Mouse (Mus musculus) hindbrain, embryonic 10.5 days (tissue): ENCODE data around the gene Cep128. TPM values are rescaled to one million over a fixed set of nuclear protein-coding genes. Genes with fewer than 3 reads are reported as not detected.

Source experiments
- DNase-seq: peaks from one replicate; pipeline ENCODE4 v3.0.0-alpha.2; 2017; ENCODE audit warnings: low spot score
- H3K27ac ChIP-seq: fragments of 300-500 bp; sonication (generic); 2 replicates; pipeline ENCODE4 v1.5.1; 2016; ENCODE audit warnings: mild to moderate bottlenecking, moderate library complexity
- H3K27me3 ChIP-seq: fragments of 300-500 bp; sonication (generic); 2 replicates; pipeline ENCODE4 v1.6.1; 2016; ENCODE audit warnings: mild to moderate bottlenecking; ENCODE audit not compliant: poor library complexity, insufficient read depth, severe bottlenecking
- H3K36me3 ChIP-seq: fragments of 300-500 bp; sonication (generic); 2 replicates; pipeline ENCODE4 v1.6.1; 2016; ENCODE audit warnings: mild to moderate bottlenecking, moderate library complexity
- H3K4me1 ChIP-seq: fragments of 300-500 bp; sonication (generic); replicated peaks from 2 replicates; pipeline ENCODE4 v1.6.1; 2016; ENCODE audit warnings: mild to moderate bottlenecking
- H3K4me3 ChIP-seq: fragments of 300-500 bp; sonication (generic); 2 replicates; pipeline ENCODE4 v1.5.1; 2016; ENCODE audit warnings: mild to moderate bottlenecking, moderate library complexity
- H3K9me3 ChIP-seq: fragments of 300-500 bp; sonication (generic); 2 replicates; pipeline ENCODE4 v1.6.1; 2016; ENCODE audit warnings: mild to moderate bottlenecking, moderate library complexity
- WGBS: fragments of 180-500 bp; shearing (Covaris S2); methylation state at CpG from one replicate; pipeline ENCODE4 v1.1.7; 2016; 5-methylcytosine and 5-hydroxymethylcytosine counted together
- polyA plus RNA-seq: library from polyadenylated mRNA; unstranded; fragments of >200 nt; fragmentation: Nextera tagmentation; extraction: Ambion mirVana; gene quantifications from 2 replicates; pipeline ENCODE4 v1.2.1, GENCODE M21; 2016

The Cep128 gene
- polyA plus RNA-seq, result 9.0 and 10.4 TPM in 2 replicates

GRCm38 (mm10) chr12:91384281-91385017, at the start of gene Cep128, which contains the start of gene Tshr:
Gene Cep128, minus strand, starts transcription at chr12:91384409.
Gene Tshr, plus strand, starts transcription at chr12:91384563.
- Histone ChIP-seq H3K27ac (peak within 1 kb of the TSS; percentile 82), H3K4me3 (peak within 1 kb of the TSS; percentile 79), H3K27me3 (no peaks in the 10 kb centered on the region), H3K36me3 (no peaks in the 10 kb centered on the region), H3K4me1 (peaks cover 16% of the 10 kb centered on the region), H3K9me3 (no peaks in the 10 kb centered on the region)
- WGBS, result 2% methylated on average over 27 of the region's 27 CpGs
- DNase-seq, result peak; percentile 96

GRCm38 (mm10) chr12:91427129-91427528, 42.9 kb upstream of the Cep128 start:
- peaks cover 12% of the 10 kb centered on the region for H3K4me1 ChIP-seq
- H3K36me3 ChIP-seq, result no peaks in the 10 kb centered on the region
- no peak overlapping the region for H3K27ac ChIP-seq
- no peaks in the 10 kb centered on the region for H3K9me3 ChIP-seq
- no peaks in the 10 kb centered on the region for H3K27me3 ChIP-seq
- DNase-seq, result peak; percentile 10
- 36% methylated on average over 2 of the region's 2 CpGs for WGBS
- no peak overlapping the region for H3K4me3 ChIP-seq

- 17% methylated on average over 4 of the region's 4 CpGs for WGBS
- Histone ChIP-seq H3K27me3 (no peaks in the 10 kb centered on the region), H3K9me3 (no peaks in the 10 kb centered on the region), H3K36me3 (no peaks in the 10 kb centered on the region), H3K4me1 (peaks cover 12% of the 10 kb centered on the region), H3K27ac (no peak overlapping the region), H3K4me3 (no peak overlapping the region)
- DNase-seq, result no peak
Observed at GRCm38 (mm10) chr12:91426499-91426898, 42.3 kb upstream of the Cep128 start.

GRCm38 (mm10) chr12:91423125-91423820, 39.1 kb upstream of the Cep128 start:
- DNase-seq, result peak; percentile 10
- Histone ChIP-seq H3K27ac (no peak overlapping the region), H3K9me3 (no peaks in the 10 kb centered on the region), H3K4me3 (no peak overlapping the region), H3K27me3 (no peaks in the 10 kb centered on the region), H3K4me1 (peaks cover 12% of the 10 kb centered on the region), H3K36me3 (no peaks in the 10 kb centered on the region)
- WGBS, result 77% methylated on average over 11 of the region's 11 CpGs

- DNase-seq, result no peak
- Histone ChIP-seq H3K4me3 (no peak overlapping the region), H3K27me3 (peaks cover 3% of the 10 kb centered on the region; the same call in 1 of the 2 replicates), H3K9me3 (no peaks in the 10 kb centered on the region), H3K36me3 (no peaks in the 10 kb centered on the region), H3K4me1 (peaks cover 2% of the 10 kb centered on the region), H3K27ac (no peak overlapping the region)
- WGBS, result 76% methylated on average over 9 of the region's 9 CpGs
Observed at GRCm38 (mm10) chr12:91421272-91421671, 37.1 kb upstream of the Cep128 start.

- no peak overlapping the region for H3K27ac ChIP-seq
- H3K4me3 ChIP-seq, result no peak overlapping the region
- H3K27me3 ChIP-seq, result peaks cover 3% of the 10 kb centered on the region; the same call in 1 of the 2 replicates
- H3K9me3 ChIP-seq, result no peaks in the 10 kb centered on the region
- no peaks in the 10 kb centered on the region for H3K36me3 ChIP-seq
- WGBS, result 52% methylated on average over 7 of the region's 7 CpGs
- no peaks in the 10 kb centered on the region; the same call in 1 of the 2 replicates for H3K4me1 ChIP-seq
- peak; percentile 55 for DNase-seq
Observed at GRCm38 (mm10) chr12:91418791-91419190, 34.6 kb upstream of the Cep128 start.

- Histone ChIP-seq H3K9me3 (no peaks in the 10 kb centered on the region), H3K4me1 (peaks cover 15% of the 10 kb centered on the region), H3K4me3 (no peak overlapping the region), H3K36me3 (no peaks in the 10 kb centered on the region), H3K27me3 (peaks cover 4% of the 10 kb centered on the region), H3K27ac (no peak overlapping the region)
- 92% methylated on average over 7 of the region's 7 CpGs for WGBS
- DNase-seq, result no peak
Observed at GRCm38 (mm10) chr12:91416828-91417227, 32.6 kb upstream of the Cep128 start.

- no peak for DNase-seq
- Histone ChIP-seq H3K27me3 (peaks cover 11% of the 10 kb centered on the region), H3K27ac (no peak overlapping the region), H3K4me3 (no peak overlapping the region), H3K4me1 (peaks cover 15% of the 10 kb centered on the region), H3K9me3 (no peaks in the 10 kb centered on the region), H3K36me3 (no peaks in the 10 kb centered on the region)
- 81% methylated on average over 6 of the region's 6 CpGs for WGBS
Observed at GRCm38 (mm10) chr12:91415112-91415511, 30.9 kb upstream of the Cep128 start.

- DNase-seq, result peak; percentile 9
- Histone ChIP-seq H3K27me3 (peaks cover 10% of the 10 kb centered on the region), H3K4me1 (peaks cover 15% of the 10 kb centered on the region), H3K27ac (no peak overlapping the region), H3K9me3 (no peaks in the 10 kb centered on the region), H3K4me3 (no peak overlapping the region), H3K36me3 (no peaks in the 10 kb centered on the region)
- WGBS, result 42% methylated on average over 7 of the region's 7 CpGs
Observed at GRCm38 (mm10) chr12:91412461-91413182, 28.4 kb upstream of the Cep128 start.

GRCm38 (mm10) chr12:91410306-91410705, 26.1 kb upstream of the Cep128 start:
- H3K27ac ChIP-seq, result no peak overlapping the region
- peaks cover 8% of the 10 kb centered on the region for H3K27me3 ChIP-seq
- DNase-seq, result no peak
- H3K4me1 ChIP-seq, result peaks cover 15% of the 10 kb centered on the region
- no peaks in the 10 kb centered on the region for H3K9me3 ChIP-seq
- no peak overlapping the region for H3K4me3 ChIP-seq
- H3K36me3 ChIP-seq, result no peaks in the 10 kb centered on the region
- 84% methylated on average over 4 of the region's 4 CpGs for WGBS

GRCm38 (mm10) chr12:91401049-91401352, 16.8 kb upstream of the Cep128 start:
- no peak for DNase-seq
- WGBS, result 5% methylated on average over 12 of the region's 12 CpGs
- peak overlapping the region; percentile 35; the same call in 1 of the 2 replicates for H3K27ac ChIP-seq
- H3K4me3 ChIP-seq, result peak overlapping the region; percentile 62
- peaks cover 37% of the 10 kb centered on the region for H3K27me3 ChIP-seq
- no peaks in the 10 kb centered on the region for H3K9me3 ChIP-seq
- no peaks in the 10 kb centered on the region for H3K36me3 ChIP-seq
- peaks cover 12% of the 10 kb centered on the region for H3K4me1 ChIP-seq

- Histone ChIP-seq H3K27me3 (peaks cover 37% of the 10 kb centered on the region), H3K4me3 (peak overlapping the region; percentile 62), H3K36me3 (no peaks in the 10 kb centered on the region), H3K9me3 (no peaks in the 10 kb centered on the region), H3K27ac (peak overlapping the region; percentile 35; the same call in 1 of the 2 replicates), H3K4me1 (peaks cover 12% of the 10 kb centered on the region)
- WGBS, result under 1% methylated on average over 38 of the region's 38 CpGs
- DNase-seq, result peak; percentile 84
Observed at GRCm38 (mm10) chr12:91400232-91401048, 16.2 kb upstream of the Cep128 start.
